Mouse (Mus musculus) erythroblast, embryonic 14.5 days (primary cell): ENCODE data around the gene Fam170b.

Experiments used
- GATA1 ChIP-seq: IDR thresholded peaks from 2 replicates; pipeline ENCODE4 v1.6.1; 2012; ENCODE audit warnings: low read length, inconsistent platforms, mixed read lengths
- TAL1 ChIP-seq: IDR thresholded peaks from 3 replicates; pipeline ENCODE4 v1.6.1; 2012; ENCODE audit warnings: low read length, inconsistent platforms, mixed read lengths

GRCm38 (mm10) chr14:32817258-32817657 lies 16.5 kb upstream of the Fam170b start:
- TF ChIP-seq GATA1: no peak
- TF ChIP-seq TAL1: no peak
